Mouse (Mus musculus) left cerebral cortex, adult 11 months (tissue): Measurements from ENCODE around the gene Npdc1.
"Not testable (repeated sequence)": the region's sequence is repeated elsewhere in the genome, so short reads cannot be mapped to it uniquely, and the experiment has no call there.

Source experiments
- DNase-seq: peaks from one replicate; pipeline ENCODE4 v3.0.0; 2022; ENCODE audit warnings: low spot score

The Npdc1 gene

DNA sequence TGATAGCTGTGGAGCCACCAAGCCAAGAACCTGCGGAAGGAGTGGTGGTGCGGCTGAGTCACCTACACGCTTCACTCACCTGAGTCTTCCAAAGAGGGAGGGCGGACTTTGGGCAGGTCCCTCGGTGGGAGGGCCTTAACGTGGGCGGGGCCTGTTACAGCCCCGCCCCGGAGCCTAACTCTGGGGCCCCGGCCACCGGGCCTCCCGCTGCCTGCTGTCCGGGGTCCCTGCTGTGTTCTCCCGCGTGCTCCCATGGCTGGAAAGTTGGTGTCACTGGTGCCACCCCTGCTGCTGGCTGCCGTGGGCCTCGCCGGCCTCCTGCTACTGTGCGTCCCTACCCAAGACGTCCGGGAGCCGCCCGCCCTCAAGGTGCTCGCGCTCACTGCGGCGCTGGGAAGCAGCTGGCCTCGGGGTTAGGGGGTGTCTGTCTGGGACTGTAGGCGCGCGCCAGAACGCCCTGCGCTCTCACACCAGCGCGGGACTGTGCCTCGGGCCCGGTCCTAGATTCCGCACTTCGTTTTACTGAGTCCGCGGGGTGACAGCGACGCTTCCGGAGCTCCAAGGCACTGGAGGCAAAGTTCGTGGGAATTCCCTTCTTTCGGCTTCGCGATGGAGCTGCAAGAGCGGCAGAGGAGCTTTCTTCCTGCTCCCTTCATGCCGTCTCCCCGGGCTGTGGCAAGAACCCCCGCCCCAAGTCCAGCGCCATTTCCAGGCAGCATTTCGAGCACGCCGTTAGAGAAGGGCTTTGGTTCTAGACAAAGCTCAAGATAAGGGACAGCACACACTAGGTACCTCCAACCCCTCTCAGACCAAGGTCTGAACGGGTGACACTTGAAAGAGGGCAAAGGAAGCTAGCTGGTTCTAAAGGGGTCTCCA, 3.2 kb upstream of the Npdc1 start, which contains the start of gene Entpd2:
Gene Entpd2, plus strand, starts transcription at position 154 of the 876 bp plus-strand sequence.
- DNase-seq, result no peak

DNA sequence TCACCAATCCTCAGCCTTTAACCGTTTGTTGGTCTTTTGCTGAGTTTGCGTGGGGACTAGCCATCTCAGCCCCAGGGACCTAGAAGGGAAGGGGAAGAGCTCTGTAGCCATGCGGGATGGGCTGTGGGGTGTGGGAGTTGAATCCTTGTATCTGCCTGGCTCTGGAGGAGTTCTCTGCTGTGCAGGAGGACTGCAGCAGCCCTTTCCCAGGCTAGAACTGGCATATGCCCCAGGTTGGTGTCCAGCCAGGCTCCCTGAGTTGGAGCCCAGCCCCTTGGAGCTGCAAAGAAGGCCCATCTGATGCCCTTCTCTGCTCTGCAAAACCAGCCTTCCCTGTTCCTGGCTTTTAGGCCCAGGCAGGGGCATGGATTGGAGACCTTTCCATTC, 2.6 kb upstream of the Npdc1 start:
- DNase-seq, result no peak

DNA sequence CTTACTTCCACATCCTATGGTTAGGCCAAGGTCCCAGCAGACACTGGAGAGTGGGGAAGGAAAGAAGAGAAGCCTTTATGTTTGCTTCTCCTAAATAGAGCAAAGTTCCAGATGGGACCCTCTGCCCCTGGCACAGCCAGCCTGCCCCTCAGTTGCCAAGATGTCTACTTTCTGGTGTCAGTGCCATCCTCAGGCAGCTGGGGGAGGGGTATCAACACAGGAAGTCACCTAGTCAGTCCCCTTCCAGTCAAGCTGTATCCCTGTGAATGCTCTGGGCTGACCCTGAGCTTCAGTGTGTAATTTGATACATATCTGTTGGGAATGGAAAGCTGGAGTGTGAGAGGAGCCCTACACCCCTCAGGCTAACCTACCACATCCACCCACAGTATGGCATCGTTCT, 2.1 kb upstream of the Npdc1 start:
- no peak for DNase-seq

DNA sequence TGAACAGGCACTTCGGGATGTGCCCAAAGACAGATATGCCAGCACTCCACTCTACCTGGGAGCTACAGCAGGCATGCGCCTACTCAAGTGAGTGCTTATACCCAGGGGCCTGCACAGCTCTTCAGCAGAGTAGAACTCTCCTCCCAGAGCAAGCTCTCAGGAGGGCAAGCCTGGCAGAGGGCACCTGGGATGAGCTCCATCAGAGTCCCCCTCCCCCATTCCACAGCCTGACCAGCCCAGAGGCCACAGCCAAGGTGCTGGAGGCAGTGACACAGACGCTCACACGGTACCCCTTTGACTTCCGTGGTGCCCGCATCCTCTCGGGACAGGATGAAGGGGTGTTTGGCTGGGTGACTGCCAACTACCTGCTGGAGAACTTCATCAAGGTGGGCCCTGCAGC, 1.1 kb upstream of the Npdc1 start:
- DNase-seq, result no peak

DNA sequence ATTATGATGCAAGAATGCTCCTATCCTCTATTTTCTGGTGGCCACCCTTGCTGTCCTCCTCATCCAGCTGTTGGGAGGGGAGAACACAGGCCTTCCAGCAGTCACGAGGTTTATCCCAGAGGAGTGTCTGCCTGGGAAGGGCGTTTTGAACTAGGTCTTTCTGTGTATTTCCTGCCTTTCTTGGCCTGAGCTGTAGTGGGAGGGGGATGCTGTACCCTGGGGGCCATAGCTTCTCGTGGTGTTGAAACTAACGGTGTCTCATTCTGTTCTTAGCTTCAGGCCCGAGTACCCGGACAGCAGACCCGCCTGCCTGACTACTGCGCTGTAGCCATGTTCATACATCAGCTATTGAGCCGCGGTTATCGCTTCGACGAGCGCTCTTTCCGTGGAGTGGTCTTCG, 1.1 kb downstream of the Npdc1 start:
- DNase-seq, result no peak

DNA sequence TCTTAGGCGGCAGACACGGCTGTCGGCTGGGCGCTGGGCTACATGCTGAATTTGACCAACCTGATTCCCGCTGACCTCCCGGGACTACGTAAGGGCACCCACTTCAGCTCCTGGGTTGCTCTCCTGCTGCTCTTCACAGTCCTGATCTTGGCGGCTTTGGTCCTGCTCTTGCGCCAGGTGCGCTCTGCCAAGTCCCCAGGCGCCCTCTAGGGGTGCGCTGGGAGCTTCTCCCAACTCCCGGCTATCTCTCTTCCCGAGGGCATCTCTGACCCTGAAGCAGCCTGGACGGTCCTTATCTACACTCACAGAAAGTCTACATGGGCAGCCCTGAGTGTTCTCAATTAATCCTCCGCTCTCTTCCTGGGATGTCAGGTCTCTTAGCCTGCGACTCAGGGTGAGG, 1.6 kb downstream of the Npdc1 start:
- DNase-seq, result peak; percentile 41

DNA sequence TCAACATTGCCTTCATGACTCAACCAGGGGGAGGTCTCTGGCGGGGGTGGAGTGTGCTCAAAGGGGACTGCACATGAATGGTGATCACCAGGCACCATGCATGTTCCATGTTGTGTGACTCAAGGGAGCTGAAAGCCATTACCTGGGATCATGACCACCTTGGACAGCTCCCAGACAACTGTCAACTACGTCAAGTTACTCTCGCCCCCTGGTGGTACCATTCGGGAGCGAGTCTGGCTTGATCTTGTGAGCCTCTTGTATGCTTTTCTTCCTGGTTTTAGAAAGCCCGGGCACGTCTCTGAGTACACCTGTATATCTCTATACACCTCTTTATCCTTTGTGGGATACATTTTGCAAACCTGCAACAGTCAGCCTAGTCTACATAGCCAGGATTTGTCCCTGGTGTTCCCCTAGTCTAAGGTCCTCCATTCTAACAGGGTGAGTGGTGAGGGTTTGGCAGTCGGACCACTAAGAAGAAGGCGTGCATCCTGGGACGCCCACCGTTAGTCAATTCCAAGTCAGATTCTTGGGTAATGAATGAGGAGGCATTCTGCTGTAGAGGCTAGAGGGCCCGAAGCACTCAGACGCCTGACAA, 3.3 kb downstream of the Npdc1 start:
- peak; percentile 66 for DNase-seq

DNA sequence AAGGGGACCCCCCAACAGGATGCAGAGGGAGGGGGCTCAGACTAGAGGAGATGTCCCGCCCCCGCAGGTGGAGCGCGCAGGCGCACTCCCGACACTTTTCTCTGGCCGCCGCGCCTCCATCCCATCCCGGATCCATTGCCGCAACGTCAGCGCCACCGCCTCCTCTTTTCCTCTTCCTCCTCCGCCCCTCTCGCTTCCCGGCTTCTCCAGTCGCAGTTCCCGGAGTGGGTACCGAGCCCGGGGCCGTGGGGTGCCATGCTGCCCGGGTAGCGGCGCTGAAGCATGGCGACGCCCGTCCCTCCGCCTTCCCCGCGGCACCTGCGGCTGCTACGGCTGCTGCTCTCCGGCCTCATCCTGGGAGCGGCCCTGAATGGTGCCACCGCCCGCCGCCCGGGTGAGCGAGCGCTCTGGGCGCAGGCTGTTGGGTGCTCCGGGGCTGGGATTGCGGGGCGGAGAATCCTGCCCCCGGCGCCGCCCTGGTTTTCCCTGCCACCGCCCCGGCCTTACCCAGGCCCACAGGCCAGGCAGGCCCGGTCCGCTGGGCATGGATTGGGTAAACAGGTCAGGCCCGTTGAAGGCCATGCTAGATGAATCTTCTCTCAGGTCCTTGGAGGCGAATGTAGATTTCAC, 3.9 kb downstream of the Npdc1 start:
- DNase-seq, result peak; percentile 86

DNA sequence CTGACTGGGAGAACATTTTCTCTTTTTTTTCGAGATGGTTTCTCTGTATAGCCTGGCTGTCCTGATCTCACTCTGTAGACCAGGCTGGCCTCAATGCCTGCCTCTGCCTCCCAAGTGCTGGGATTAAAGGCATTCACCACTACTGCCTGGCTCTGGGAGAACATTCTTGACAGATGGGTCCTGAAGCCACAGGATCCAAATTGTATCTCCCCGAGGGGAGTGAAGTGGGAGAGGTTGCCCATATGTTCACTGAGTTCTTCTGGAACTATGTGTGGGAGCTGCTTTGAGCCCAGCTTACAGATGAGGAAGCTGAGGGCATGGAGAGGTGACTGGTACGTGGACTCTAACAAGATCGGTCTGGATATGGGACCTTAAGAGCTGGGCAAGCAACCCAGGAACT, 4.8 kb downstream of the Npdc1 start:
- no peak for DNase-seq

DNA sequence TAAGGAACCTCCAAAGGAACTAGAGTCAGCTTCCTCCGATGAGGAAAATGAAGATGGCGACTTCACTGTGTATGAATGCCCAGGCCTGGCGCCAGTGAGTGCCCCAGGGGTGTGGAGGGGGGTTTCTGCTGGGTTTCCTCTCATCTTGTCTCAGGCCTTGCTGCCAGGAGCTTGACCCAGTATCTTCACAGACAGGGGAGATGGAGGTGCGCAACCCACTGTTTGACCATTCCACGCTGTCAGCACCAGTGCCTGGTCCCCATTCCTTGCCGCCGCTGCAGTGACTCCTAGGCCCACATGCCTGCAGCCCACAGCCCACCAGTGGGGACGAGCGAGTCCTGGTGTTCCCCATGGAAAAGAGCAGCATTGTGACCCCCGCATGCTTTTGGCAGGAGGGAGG, 9.8 kb downstream of the Npdc1 start:
- no peak for DNase-seq

DNA sequence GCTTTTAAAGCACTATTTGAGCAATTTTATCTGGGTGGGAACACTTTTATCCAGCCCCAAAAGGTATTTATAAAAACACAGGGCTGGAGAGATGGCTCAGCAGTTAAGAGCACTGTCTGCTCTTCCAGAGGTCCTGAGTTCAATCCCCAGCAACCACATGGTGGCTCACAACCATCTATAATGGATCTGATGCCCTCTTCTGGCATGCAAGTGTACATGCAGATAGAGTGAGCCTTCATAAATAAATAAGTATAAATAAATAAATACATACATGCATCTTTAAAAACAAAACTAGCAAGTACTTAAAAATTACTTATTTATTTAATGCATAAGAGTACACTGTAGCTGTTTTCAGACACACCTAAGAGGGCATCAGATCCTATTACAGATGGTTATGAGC, 14.3 kb downstream of the Npdc1 start:
- not testable (repeated sequence) for DNase-seq

DNA sequence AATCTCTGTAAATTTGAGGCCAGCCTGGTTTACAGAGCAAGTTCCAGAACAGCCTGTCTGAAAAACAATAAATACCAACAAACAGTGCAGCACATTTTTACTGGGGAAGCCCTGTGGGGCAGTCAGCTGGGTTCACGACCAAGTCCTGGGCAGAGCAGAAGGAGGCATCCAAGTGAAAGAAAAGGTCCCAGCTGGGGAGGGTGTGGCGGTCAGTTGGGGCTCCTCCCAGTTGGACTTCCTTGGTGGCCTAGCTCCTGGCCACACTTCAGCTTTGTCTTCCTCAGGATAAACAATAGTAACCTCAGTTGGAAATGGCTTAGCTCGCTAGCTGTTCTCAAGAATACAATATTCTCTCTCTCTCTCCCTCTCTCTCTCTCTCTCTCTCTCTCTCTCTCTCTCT, 18.3 kb downstream of the Npdc1 start:
- DNase-seq, result no peak

DNA sequence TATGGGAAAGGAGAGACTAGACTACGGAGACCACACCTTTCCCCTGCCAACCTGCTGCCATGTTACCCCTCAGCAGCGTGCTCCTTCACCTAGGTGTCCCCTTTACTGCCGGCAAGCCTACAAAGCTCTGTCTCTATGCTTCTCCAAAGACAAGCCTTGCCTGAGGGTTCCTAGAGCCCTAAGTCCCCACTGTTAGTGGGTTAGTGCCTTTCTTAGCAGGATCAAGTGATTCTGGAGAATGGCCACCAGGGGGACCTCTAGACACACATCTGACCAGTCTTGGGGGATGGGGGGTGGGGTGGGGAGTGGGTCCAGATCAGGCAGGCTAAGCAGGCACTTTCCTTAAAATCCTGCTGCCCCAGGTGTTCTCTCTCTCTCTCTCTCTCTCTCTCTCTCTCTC, 22.7 kb downstream of the Npdc1 start:
- no peak for DNase-seq

DNA sequence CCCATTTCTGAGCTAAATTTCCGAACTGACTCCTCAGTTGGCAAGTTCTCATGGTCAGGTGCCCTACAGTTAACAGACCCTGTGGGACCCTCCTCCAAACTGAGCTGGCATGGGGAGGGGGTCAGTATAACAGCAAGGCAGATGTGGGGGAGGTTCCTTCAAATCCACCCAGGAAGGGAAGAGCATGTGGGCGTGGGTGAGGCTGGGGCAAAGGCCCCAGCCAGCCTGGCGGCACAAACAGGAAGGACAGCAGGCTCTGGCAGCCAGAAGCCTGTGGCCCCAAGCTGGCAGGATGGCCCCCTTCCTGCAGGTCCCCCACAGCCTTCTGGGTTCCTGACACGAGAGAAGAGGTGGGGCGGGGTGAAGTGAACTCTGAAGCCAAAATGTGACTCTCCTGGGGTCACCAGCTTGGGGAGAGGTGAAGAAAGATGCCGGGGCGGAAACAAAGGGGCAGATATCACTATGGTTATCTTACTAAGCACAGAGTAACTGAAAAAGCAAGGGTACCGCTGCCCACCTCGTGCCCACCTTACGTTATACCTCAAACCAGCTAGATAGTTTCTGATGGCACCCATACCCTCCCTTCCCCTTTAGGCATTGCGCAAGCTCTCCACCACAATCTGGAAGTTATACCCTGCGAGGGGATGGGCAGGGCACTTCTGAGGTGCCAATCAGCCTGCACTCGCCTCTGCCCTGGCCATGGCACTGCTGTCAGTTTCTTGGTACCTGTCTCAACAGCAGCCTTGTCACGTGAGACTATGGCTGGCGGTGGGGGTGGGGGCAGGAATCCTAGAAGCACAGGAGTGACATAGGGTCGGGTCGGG, 23.6 kb downstream of the Npdc1 start, which contains the start of gene Fut7:
Gene Fut7, plus strand, starts transcription at position 681 of the 824 bp plus-strand sequence.
- DNase-seq, result no peak

DNA sequence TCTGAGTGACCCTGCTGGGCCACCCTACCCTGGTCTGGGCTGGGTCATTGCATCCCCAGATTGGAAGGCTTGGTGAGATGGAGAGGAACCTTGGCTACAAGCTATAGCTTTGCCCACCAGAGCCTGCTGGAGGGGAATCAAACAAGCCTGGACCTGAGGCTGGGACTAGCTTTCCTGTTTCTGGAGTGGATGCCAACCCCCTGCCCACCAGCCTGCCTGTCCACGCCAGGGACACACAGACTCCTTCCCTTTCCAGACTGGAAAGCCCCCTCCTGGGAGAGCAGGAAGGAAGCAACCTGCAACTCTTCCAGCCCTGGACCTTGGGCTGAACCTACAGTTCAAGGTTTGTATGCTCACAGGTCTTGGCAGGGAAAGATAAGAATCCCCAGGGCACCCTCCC, 24.5 kb downstream of the Npdc1 start:
- DNase-seq, result no peak

DNA sequence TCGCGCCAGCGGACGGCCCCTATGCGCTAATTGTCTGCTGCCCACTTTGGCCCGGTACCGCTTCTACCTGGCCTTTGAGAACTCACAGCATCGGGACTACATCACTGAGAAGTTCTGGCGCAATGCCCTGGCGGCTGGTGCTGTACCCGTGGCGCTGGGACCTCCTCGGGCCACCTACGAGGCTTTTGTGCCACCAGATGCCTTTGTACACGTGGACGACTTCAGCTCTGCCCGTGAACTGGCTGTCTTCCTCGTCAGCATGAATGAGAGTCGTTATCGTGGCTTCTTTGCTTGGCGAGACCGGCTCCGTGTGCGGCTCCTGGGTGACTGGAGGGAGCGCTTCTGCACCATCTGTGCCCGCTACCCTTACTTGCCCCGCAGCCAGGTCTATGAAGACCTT, 26.3 kb downstream of the Npdc1 start:
- DNase-seq, result no peak

DNA sequence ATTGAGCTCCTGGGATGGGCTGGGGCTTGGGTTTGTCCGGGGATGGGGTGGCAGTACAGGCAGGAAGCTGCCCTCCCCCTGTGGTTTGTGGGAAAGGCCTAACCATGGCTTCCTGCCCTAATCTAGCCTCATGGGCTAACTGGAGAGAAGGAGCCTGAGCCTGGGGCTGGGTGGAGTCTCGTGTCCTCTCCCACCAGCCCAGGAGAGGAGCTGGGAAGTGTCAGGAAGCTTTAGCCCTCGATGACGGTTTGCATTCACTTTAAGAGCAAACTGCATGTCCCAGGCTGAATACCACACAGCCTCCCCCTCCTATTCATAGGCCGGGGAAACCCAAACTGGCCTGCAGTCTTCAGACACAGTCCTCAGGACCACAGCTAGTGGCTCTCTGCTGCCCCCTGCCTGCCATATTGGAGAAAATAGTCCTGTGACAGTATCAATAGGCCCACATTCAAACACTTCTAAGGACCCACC, 27.6 kb downstream of the Npdc1 start:
- DNase-seq, result no peak

DNA sequence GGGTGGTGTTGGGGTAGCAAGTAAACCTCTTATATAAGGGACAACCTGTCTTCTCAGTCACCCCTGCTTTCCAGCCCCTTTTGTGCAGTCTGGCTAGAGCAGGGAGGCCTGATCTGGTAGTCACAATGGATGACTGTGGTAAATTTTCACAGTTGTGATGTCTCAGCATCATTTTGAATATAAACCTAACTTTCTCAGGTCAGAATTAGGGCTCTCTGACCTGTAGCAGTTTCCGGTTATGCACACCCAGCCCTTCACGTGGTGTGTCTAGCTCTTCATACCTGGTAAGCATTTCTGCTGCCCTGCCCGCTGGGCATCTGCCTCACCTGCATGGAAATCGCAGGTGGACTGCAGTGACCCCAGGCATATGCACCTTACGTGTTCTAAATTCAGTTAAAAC, 28.1 kb downstream of the Npdc1 start:
- DNase-seq, result no peak

DNA sequence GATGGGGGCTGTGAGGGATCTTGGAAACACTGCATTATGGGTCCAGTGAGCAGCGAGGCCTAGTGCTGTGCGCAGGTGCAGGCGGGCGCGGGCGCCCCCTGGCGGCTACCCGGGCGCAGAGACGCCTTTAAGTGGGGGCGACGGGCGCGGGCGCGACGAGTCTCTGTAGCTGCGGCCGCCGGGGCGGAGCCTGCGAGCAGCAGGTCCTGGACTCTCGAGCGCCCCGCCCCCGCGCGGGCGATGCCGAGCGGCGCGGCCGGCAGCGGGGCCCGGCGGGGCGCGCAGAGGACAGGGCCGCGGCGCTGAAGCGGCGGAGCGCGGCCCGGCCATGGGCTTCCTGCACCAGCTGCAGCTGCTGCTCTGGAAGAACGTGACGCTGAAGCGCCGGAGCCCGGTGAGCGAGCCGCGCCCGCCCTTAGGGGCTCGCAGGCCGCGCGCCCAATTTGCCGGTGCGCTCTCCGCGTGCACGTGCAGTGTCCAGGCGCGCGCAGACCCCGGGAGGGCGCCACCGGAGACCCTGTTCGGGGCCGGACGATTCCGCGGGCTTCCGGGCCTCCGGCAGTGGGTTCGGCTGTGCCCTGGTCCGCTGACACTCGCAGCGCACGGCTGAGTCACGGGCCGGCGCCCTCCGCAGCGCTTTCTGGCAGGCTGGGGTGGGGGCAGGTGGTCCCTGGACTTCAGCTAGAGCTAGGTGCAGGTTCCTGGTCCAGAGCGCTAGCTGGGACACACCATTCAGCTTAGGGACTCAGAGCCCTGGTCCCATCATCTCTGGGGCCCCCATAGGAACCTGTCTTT, 29.5 kb downstream of the Npdc1 start, which contains the start of gene Abca2:
Gene Abca2, plus strand, starts transcription at position 262 of the 795 bp plus-strand sequence.
- DNase-seq, result peak; percentile 98

DNA sequence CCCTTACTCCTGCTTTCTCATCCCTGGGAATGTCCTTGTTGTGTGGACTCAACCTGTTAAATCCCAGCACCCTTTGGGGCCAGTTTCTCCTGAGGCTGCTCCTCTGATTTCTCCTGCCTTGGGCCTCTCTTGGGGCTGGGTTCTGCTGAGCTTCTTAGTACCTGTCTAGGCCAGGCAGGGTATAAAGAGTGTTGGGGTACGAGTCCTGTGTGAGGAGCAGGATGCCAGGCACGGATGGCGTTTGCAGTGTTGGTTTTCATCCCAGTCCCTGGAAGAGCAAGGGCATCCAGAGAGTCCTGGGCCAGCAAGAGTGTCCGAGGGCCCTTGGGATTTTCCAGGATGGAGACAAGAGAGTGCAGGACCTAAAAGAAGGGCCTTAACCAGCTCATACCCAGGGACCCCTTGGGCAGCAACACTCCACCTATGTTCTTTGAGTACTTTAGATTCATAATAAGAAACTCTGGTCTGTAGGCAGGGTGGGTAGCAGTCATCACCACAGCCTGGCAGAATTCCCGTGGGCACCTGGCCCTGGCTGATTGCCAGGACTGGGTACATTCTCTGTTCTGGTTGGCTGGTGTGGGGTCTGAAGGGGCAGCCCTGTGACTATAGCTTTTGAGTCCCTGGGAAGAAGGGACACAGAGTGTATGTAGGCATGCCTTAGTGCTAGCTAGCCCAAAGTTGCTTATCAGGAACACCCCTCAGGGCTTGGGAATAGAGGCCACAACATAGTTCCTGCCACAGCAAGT, 30.5 kb downstream of the Npdc1 start:
- no peak for DNase-seq
